Mouse (Mus musculus) ES-Bruce4 (cell line): ENCODE data around the gene Twist2. TPM values are rescaled to one million over a fixed set of nuclear protein-coding genes. Genes with fewer than 3 reads are reported as not detected.

Source experiments
- H3K27ac ChIP-seq: 2 replicates; pipeline ENCODE4 v1.5.1; 2012; ENCODE audit warnings: low read length, inconsistent platforms; ENCODE audit not compliant: insufficient read depth
- H3K27me3 ChIP-seq: 2 replicates; pipeline ENCODE4 v1.6.1; 2012; ENCODE audit warnings: mild to moderate bottlenecking, low read length, inconsistent platforms; ENCODE audit not compliant: control insufficient read depth, poor library complexity, insufficient read depth, severe bottlenecking
- H3K36me3 ChIP-seq: 2 replicates; pipeline ENCODE4 v1.6.1; 2012; ENCODE audit warnings: inconsistent platforms, mild to moderate bottlenecking, low read length, moderate library complexity; ENCODE audit not compliant: control insufficient read depth, poor library complexity, insufficient read depth, severe bottlenecking
- H3K4me1 ChIP-seq: one replicate; pipeline ENCODE4 v1.8.1; 2011; ENCODE audit warnings: low read length; ENCODE audit not compliant: control insufficient read depth, insufficient read depth
- H3K4me3 ChIP-seq: 2 replicates; pipeline ENCODE4 v1.5.1; 2011; ENCODE audit warnings: low read depth, mild to moderate bottlenecking, low read length
- H3K9ac ChIP-seq: 2 replicates; pipeline ENCODE4 v1.6.1; 2012; ENCODE audit warnings: low read depth, mild to moderate bottlenecking, inconsistent platforms; ENCODE audit not compliant: poor library complexity, severe bottlenecking
- H3K9me3 ChIP-seq: replicated peaks from 2 replicates; pipeline ENCODE4 v1.6.1; 2012; ENCODE audit warnings: mild to moderate bottlenecking, low read length, inconsistent platforms; ENCODE audit not compliant: control insufficient read depth, poor library complexity, insufficient read depth, severe bottlenecking
- CTCF ChIP-seq: IDR thresholded peaks from one replicate; pipeline ENCODE4 v1.8.1; 2011; ENCODE audit warnings: low read depth, low read length
- EP300 ChIP-seq: IDR thresholded peaks from 2 replicates; pipeline ENCODE4 v1.6.1; 2011; ENCODE audit warnings: low read depth, low read length; ENCODE audit not compliant: insufficient read depth
- POLR2A ChIP-seq: IDR thresholded peaks from one replicate; pipeline ENCODE4 v1.8.1; 2011; ENCODE audit warnings: low read length; ENCODE audit not compliant: insufficient read depth
- polyA plus RNA-seq: library from polyadenylated mRNA; stranded (reverse); fragments of >200 nt; gene quantifications from 2 replicates; pipeline ENCODE4 v1.2.4, GENCODE M21; 2011; ENCODE audit warnings: low read depth; ENCODE audit not compliant: missing spikeins, insufficient read depth, insufficient read length

Gene Twist2
- polyA plus RNA-seq, 1 experiment: 2.9 TPM

- H3K27ac ChIP-seq: no peak overlapping the region
- H3K4me3 ChIP-seq: no peak overlapping the region
- no peak overlapping the region for H3K9ac ChIP-seq
- no peaks in the 10 kb centered on the region for H3K27me3 ChIP-seq
- H3K9me3 ChIP-seq: no peaks in the 10 kb centered on the region
- no peaks in the 10 kb centered on the region for H3K36me3 ChIP-seq
- peaks cover 2% of the 10 kb centered on the region for H3K4me1 ChIP-seq
- TF ChIP-seq CTCF: no peak
- TF ChIP-seq EP300: no peak
- TF ChIP-seq POLR2A: no peak
These were observed 42.4 kb upstream of the Twist2 start for GRCm38 (mm10) chr1:91758600-91759515.

- H3K9me3 ChIP-seq: no peaks in the 10 kb centered on the region
- no peak overlapping the region for H3K9ac ChIP-seq
- no peak overlapping the region for H3K4me3 ChIP-seq
- H3K4me1 ChIP-seq: peaks cover 4% of the 10 kb centered on the region
- no peak overlapping the region for H3K27ac ChIP-seq
- H3K27me3 ChIP-seq: no peaks in the 10 kb centered on the region
- H3K36me3 ChIP-seq: no peaks in the 10 kb centered on the region
- TF ChIP-seq EP300 (no peak), CTCF (no peak), POLR2A (no peak)
These were observed 40.9 kb upstream of the Twist2 start for GRCm38 (mm10) chr1:91760140-91760986.

- Histone ChIP-seq H3K4me1 (peaks cover 5% of the 10 kb centered on the region), H3K36me3 (no peaks in the 10 kb centered on the region), H3K9me3 (no peaks in the 10 kb centered on the region), H3K9ac (no peak overlapping the region), H3K27me3 (no peaks in the 10 kb centered on the region), H3K4me3 (no peak overlapping the region), H3K27ac (no peak overlapping the region)
- TF ChIP-seq CTCF (no peak), EP300 (no peak), POLR2A (no peak)
These were observed 38.7 kb upstream of the Twist2 start for GRCm38 (mm10) chr1:91762528-91763091.

- Histone ChIP-seq H3K4me3 (no peak overlapping the region), H3K9ac (no peak overlapping the region), H3K27ac (no peak overlapping the region), H3K9me3 (no peaks in the 10 kb centered on the region), H3K4me1 (peaks cover 6% of the 10 kb centered on the region), H3K27me3 (no peaks in the 10 kb centered on the region), H3K36me3 (no peaks in the 10 kb centered on the region)
- TF ChIP-seq EP300 (no peak), POLR2A (no peak), CTCF (no peak)
These were observed 31.0 kb upstream of the Twist2 start for GRCm38 (mm10) chr1:91770221-91770624.

- H3K27me3 ChIP-seq: no peaks in the 10 kb centered on the region
- TF ChIP-seq POLR2A (no peak), CTCF (no peak), EP300 (0 out of 2 replicates have a peak, but pooled peaks have one; percentile 53)
- peaks cover 4% of the 10 kb centered on the region for H3K4me1 ChIP-seq
- H3K9ac ChIP-seq: no peak overlapping the region
- no peaks in the 10 kb centered on the region for H3K36me3 ChIP-seq
- no peak overlapping the region for H3K4me3 ChIP-seq
- no peaks in the 10 kb centered on the region for H3K9me3 ChIP-seq
- no peak overlapping the region for H3K27ac ChIP-seq
These were observed 30.6 kb upstream of the Twist2 start for GRCm38 (mm10) chr1:91770676-91771075.
